Mouse (Mus musculus) midbrain, embryonic 10.5 days (tissue): ENCODE results near the gene Hnf1a. TPM values are rescaled to one million over a fixed set of nuclear protein-coding genes. Genes with fewer than 3 reads are reported as not detected.

ENCODE experiments used
- DNase-seq: peaks from one replicate; pipeline ENCODE4 v3.0.0-alpha.2; 2017; ENCODE audit warnings: low spot score
- H3K27ac ChIP-seq: fragments of 300-500 bp; sonication (generic); replicated peaks from 2 replicates; pipeline ENCODE4 v1.5.1; 2016; ENCODE audit warnings: mild to moderate bottlenecking
- H3K27me3 ChIP-seq: fragments of 300-500 bp; sonication (generic); 2 replicates; pipeline ENCODE4 v1.6.1; 2016; ENCODE audit warnings: low read depth, mild to moderate bottlenecking; ENCODE audit not compliant: poor library complexity, severe bottlenecking
- H3K36me3 ChIP-seq: fragments of 300-500 bp; sonication (generic); 2 replicates; pipeline ENCODE4 v1.6.1; 2016; ENCODE audit warnings: mild to moderate bottlenecking, moderate library complexity
- H3K4me1 ChIP-seq: fragments of 300-500 bp; sonication (generic); 2 replicates; pipeline ENCODE4 v1.6.1; 2016
- H3K4me3 ChIP-seq: fragments of 300-500 bp; sonication (generic); 2 replicates; pipeline ENCODE4 v1.5.1; 2016; ENCODE audit warnings: mild to moderate bottlenecking, moderate library complexity
- H3K9me3 ChIP-seq: fragments of 300-500 bp; sonication (generic); replicated peaks from 2 replicates; pipeline ENCODE4 v1.6.1; 2016; ENCODE audit warnings: mild to moderate bottlenecking
- WGBS: fragments of 180-500 bp; shearing (Covaris S2); methylation state at CpG from one replicate; pipeline ENCODE4 v1.1.7; 2016; 5-methylcytosine and 5-hydroxymethylcytosine counted together
- polyA plus RNA-seq: library from polyadenylated mRNA; unstranded; fragments of >200 nt; fragmentation: Nextera tagmentation; extraction: Ambion mirVana; gene quantifications from 2 replicates; pipeline ENCODE4 v1.2.1, GENCODE M21; 2016

Hnf1a gene
- polyA plus RNA-seq, 1 experiment from 2014 or later, result 0.06 TPM

- H3K9me3 ChIP-seq, result no peaks in the 10 kb centered on the region
- no peaks in the 10 kb centered on the region for H3K27me3 ChIP-seq
- H3K27ac ChIP-seq, result no peak overlapping the region
- no peak overlapping the region for H3K4me3 ChIP-seq
- no peak for DNase-seq
- no peaks in the 10 kb centered on the region for H3K36me3 ChIP-seq
- peaks cover 19% of the 10 kb centered on the region for H3K4me1 ChIP-seq
Measured at GRCm38 (mm10) chr5:114976935-114977334, 6.0 kb upstream of the Hnf1a start.

GRCm38 (mm10) chr5:114973131-114973530, 2.2 kb upstream of the Hnf1a start:
- Histone ChIP-seq H3K36me3 (no peaks in the 10 kb centered on the region), H3K4me1 (peaks cover 18% of the 10 kb centered on the region)
- no peak for DNase-seq

GRCm38 (mm10) chr5:114972201-114972600, 1.3 kb upstream of the Hnf1a start:
- WGBS, result 88% methylated on average over 9 of the region's 9 CpGs
- peaks cover 22% of the 10 kb centered on the region for H3K27me3 ChIP-seq
- H3K36me3 ChIP-seq, result no peaks in the 10 kb centered on the region
- H3K4me1 ChIP-seq, result peaks cover 21% of the 10 kb centered on the region
- DNase-seq, result no peak
- H3K4me3 ChIP-seq, result no peak overlapping the region
- no peaks in the 10 kb centered on the region for H3K9me3 ChIP-seq
- H3K27ac ChIP-seq, result no peak overlapping the region

More at GRCm38 (mm10) chr5:114973131-114973530, 2.2 kb upstream of the Hnf1a start:
- no peaks in the 10 kb centered on the region for H3K9me3 ChIP-seq
- 84% methylated on average over 8 of the region's 8 CpGs for WGBS
- H3K27ac ChIP-seq, result no peak overlapping the region
- H3K27me3 ChIP-seq, result peaks cover 14% of the 10 kb centered on the region
- no peak overlapping the region for H3K4me3 ChIP-seq

DNA sequence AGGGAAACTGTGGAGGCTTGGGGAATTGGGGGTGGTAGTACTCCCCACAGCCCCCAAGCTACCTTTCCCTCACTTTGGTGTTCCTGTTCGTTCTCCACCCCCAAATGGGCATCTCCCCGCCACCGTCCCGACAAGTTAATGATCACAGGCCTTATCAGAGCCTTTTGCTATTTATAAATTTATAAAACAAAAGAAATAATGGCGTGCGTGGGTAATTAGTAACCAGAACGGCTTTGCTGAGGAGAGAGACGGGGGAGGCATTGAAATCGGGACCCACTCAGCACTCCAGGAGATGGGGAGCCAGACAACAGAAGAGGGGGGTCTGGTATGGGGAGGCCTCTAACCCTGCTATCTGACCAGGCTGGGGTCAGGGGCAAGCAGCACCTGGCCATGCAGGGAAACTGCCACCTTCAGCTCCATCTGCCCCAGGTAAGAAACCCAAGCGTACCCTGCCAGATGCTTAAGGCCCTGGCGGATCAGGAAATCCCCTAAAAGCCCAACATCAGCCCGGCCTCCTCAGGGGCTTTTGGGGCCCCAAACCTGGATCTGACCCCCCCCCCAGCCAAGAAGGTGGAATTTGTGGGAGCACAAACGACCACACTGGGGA, 1.2 kb downstream of the Hnf1a start:
- no peak overlapping the region for H3K27ac ChIP-seq
- peaks cover 21% of the 10 kb centered on the region for H3K4me1 ChIP-seq
- DNase-seq, result no peak
- 67% methylated on average over 13 of the region's 13 CpGs for WGBS
- H3K36me3 ChIP-seq, result no peaks in the 10 kb centered on the region
- H3K27me3 ChIP-seq, result peaks cover 22% of the 10 kb centered on the region
- H3K4me3 ChIP-seq, result no peak overlapping the region
- H3K9me3 ChIP-seq, result no peaks in the 10 kb centered on the region

DNA sequence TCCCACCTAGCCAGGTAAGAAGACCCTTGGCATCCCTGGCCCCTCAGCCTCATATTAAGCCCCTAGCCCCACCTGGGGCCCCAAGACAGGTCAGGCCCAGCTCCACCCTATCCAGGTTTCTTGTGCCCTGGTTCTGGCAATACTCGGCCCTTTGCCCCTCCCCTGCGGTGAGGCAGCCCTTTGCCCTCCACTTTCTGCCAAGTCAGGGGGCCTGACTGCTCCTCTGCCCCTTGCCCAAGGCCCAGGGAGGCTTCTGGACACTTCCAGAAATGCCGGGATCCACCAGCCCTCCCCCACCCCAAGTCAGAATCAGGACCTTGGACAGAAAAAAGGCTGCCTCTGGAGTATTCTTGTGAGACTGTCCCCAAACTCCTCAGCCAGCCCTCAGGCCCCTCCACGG, 1.8 kb downstream of the Hnf1a start:
- peaks cover 22% of the 10 kb centered on the region for H3K27me3 ChIP-seq
- WGBS, result 18% methylated on average over 4 of the region's 4 CpGs
- no peaks in the 10 kb centered on the region for H3K36me3 ChIP-seq
- H3K4me3 ChIP-seq, result no peak overlapping the region
- DNase-seq, result no peak
- H3K4me1 ChIP-seq, result peaks cover 21% of the 10 kb centered on the region
- H3K9me3 ChIP-seq, result no peaks in the 10 kb centered on the region
- 0 out of 2 replicates have a peak overlapping the region, but pooled peaks have one; percentile 18 for H3K27ac ChIP-seq

DNA sequence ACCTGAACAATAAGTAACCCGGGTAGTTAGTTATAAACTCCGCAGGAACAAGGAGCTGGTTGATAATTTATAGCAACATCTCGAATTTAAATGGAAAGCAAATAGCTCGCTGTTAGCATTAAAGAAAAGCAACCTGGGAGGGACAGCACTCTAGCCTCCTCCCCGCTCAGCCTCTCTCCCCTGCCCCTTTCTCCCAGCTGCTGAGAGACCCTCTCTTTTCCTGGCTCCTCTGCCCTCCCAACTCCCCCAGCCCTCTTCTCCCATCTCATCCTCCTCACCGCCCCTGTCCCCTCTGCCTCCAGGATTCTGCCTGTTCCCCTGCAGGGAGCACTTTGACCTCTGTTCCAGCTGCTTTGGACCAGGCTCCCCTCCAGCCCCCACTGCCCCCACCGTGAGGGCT, 2.2 kb downstream of the Hnf1a start:
- Histone ChIP-seq H3K9me3 (no peaks in the 10 kb centered on the region), H3K4me1 (peaks cover 21% of the 10 kb centered on the region), H3K4me3 (no peak overlapping the region), H3K36me3 (no peaks in the 10 kb centered on the region), H3K27me3 (peaks cover 22% of the 10 kb centered on the region), H3K27ac (0 out of 2 replicates have a peak overlapping the region, but pooled peaks have one; percentile 18)
- 32% methylated on average over 7 of the region's 7 CpGs for WGBS
- no peak for DNase-seq

DNA sequence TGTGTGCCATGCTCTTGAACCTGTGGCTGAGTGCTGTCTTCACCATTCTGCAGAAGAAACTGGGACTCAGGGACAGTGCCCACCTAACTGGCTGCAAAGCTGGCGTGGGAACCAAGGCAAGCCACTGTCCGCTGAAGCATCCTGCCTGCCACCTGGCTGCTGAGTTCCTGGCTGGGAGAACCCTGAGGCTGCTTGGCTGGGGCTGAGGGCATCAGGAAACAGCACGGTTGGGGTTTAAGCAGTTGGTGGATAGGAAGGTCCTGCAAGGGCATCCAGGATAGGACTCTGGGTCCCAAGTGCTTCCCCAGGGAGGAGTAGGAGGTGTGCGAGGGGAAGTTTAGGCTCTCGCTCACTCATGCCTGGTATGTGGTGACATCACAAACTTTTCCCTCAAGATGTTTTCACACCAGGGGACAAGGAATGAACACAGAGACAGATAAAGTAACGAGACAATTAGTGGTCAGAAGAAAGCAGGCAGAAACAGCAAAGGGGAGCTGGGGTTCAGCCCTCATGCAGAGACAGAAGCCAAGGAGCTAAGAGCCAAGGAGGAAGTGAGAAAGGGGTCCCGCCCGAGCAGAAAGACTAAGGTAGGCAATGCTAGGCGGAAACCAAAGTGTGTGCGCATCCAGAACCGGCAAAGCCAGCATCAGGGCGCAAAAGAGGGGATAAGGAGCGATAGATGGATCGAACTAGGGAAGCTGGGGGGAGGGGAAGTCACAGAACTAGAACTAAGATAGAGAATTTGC, 3.2 kb downstream of the Hnf1a start:
- Histone ChIP-seq H3K4me3 (no peak overlapping the region), H3K27me3 (peaks cover 22% of the 10 kb centered on the region), H3K36me3 (no peaks in the 10 kb centered on the region), H3K9me3 (no peaks in the 10 kb centered on the region), H3K4me1 (peaks cover 21% of the 10 kb centered on the region), H3K27ac (no peak overlapping the region)
- no peak for DNase-seq
- WGBS, result 46% methylated on average over 14 of the region's 14 CpGs

GRCm38 (mm10) chr5:114964967-114965898, 5.7 kb downstream of the Hnf1a start:
- no peaks in the 10 kb centered on the region for H3K9me3 ChIP-seq
- 77% methylated on average over 17 of the region's 17 CpGs for WGBS
- peaks cover 17% of the 10 kb centered on the region for H3K4me1 ChIP-seq
- H3K4me3 ChIP-seq, result no peak overlapping the region
- H3K27ac ChIP-seq, result no peak overlapping the region
- peaks cover 22% of the 10 kb centered on the region for H3K27me3 ChIP-seq
- no peaks in the 10 kb centered on the region for H3K36me3 ChIP-seq
- no peak for DNase-seq

GRCm38 (mm10) chr5:114964315-114964966, 6.5 kb downstream of the Hnf1a start:
- H3K27me3 ChIP-seq, result peaks cover 17% of the 10 kb centered on the region
- WGBS, result 76% methylated on average over 7 of the region's 7 CpGs
- no peak overlapping the region for H3K27ac ChIP-seq

GRCm38 (mm10) chr5:114961590-114962360, 9.1 kb downstream of the Hnf1a start:
- Histone ChIP-seq H3K9me3 (no peaks in the 10 kb centered on the region), H3K27me3 (no peaks in the 10 kb centered on the region), H3K27ac (no peak overlapping the region), H3K36me3 (no peaks in the 10 kb centered on the region), H3K4me1 (peaks cover 3% of the 10 kb centered on the region; the same call in 1 of the 2 replicates), H3K4me3 (no peak overlapping the region)
- no peak for DNase-seq
- 71% methylated on average over 4 of the region's 4 CpGs for WGBS

More at GRCm38 (mm10) chr5:114964315-114964966, 6.5 kb downstream of the Hnf1a start:
- Histone ChIP-seq H3K4me3 (no peak overlapping the region), H3K36me3 (no peaks in the 10 kb centered on the region), H3K9me3 (no peaks in the 10 kb centered on the region), H3K4me1 (peaks cover 17% of the 10 kb centered on the region)
- DNase-seq, result no peak

- no peak for DNase-seq
- no peak overlapping the region for H3K4me3 ChIP-seq
- H3K27ac ChIP-seq, result no peak overlapping the region
- H3K36me3 ChIP-seq, result no peaks in the 10 kb centered on the region
- no peaks in the 10 kb centered on the region for H3K9me3 ChIP-seq
- peaks cover 7% of the 10 kb centered on the region for H3K4me1 ChIP-seq
- 82% methylated on average over 5 of the region's 5 CpGs for WGBS
- no peaks in the 10 kb centered on the region for H3K27me3 ChIP-seq
Measured at GRCm38 (mm10) chr5:114958069-114958468, 12.8 kb downstream of the Hnf1a start.
